Mouse (Mus musculus) cerebellum, adult 9-11 months (tissue): Measurements from ENCODE around the gene Qrich1.
A peak's percentile ranks its signal among the peaks of the same experiment; 100 is the strongest.

Experiments used
- DNase-seq: peaks from one replicate; pipeline ENCODE4 v3.0.0; 2022

The Qrich1 gene

GRCm38 (mm10) chr9:108565881-108566814, 49.5 kb downstream of the Qrich1 start:
- DNase-seq: peak; percentile 46

GRCm38 (mm10) chr9:108566815-108567776, 50.5 kb downstream of the Qrich1 start, which contains the start of gene Ndufaf3:
Ndufaf3 (minus strand) TSS chr9:108567434.
- peak; percentile 96 for DNase-seq

GRCm38 (mm10) chr9:108567931-108568419, 51.4 kb downstream of the Qrich1 start:
- DNase-seq: no peak

GRCm38 (mm10) chr9:108568511-108568921, 51.9 kb downstream of the Qrich1 start:
- peak; percentile 56 for DNase-seq

- DNase-seq: peak; percentile 93
Observed at GRCm38 (mm10) chr9:108569381-108570206, 53.0 kb downstream of the Qrich1 start, which contains the start of gene Dalrd3. Dalrd3 (plus strand) TSS chr9:108569886.

- peak; percentile 74 for DNase-seq
Observed at GRCm38 (mm10) chr9:108570207-108570896, 53.7 kb downstream of the Qrich1 start.

GRCm38 (mm10) chr9:108571401-108571973, 54.9 kb downstream of the Qrich1 start:
- DNase-seq: peak; percentile 38

GRCm38 (mm10) chr9:108572321-108572720, 55.7 kb downstream of the Qrich1 start:
- DNase-seq: peak; percentile 23

GRCm38 (mm10) chr9:108573774-108574690, 57.4 kb downstream of the Qrich1 start:
- DNase-seq: peak; percentile 67

- DNase-seq: no peak
Observed at GRCm38 (mm10) chr9:108574921-108575320, 58.3 kb downstream of the Qrich1 start.

- no peak for DNase-seq
Observed at GRCm38 (mm10) chr9:108575321-108576297, 59.0 kb downstream of the Qrich1 start.

GRCm38 (mm10) chr9:108577025-108577424, 60.4 kb downstream of the Qrich1 start:
- peak; percentile 29 for DNase-seq

GRCm38 (mm10) chr9:108577934-108578544, 61.4 kb downstream of the Qrich1 start:
- peak; percentile 79 for DNase-seq

GRCm38 (mm10) chr9:108578545-108579343, 62.1 kb downstream of the Qrich1 start, which contains the start of gene Wdr6:
Wdr6 (minus strand) TSS chr9:108578739.
- peak; percentile 96 for DNase-seq

GRCm38 (mm10) chr9:108579344-108579690, 62.7 kb downstream of the Qrich1 start:
- no peak for DNase-seq

GRCm38 (mm10) chr9:108587571-108588180, 71.1 kb downstream of the Qrich1 start:
- DNase-seq: peak; percentile 78

GRCm38 (mm10) chr9:108589229-108589628, 72.6 kb downstream of the Qrich1 start:
- DNase-seq: no peak
